Mouse (Mus musculus): ENCODE measurements around the gene Cry2. TPM values are rescaled to one million over a fixed set of nuclear protein-coding genes. Genes with fewer than 3 reads are reported as not detected.

The Cry2 gene
- polyA plus RNA-seq, 1 experiment from 2014 or later: 19.0 TPM

- peaks cover 47% of the 10 kb centered on the region for H3K36me3 ChIP-seq
- no peak for ATAC-seq (ENCODE audit: extremely low read depth, insufficient number of reproducible peaks, low FRiP score, low TSS enrichment)
These were observed 48.5 kb downstream of the Cry2 start for GRCm38 (mm10) chr2:92385113-92386051.

DNA sequence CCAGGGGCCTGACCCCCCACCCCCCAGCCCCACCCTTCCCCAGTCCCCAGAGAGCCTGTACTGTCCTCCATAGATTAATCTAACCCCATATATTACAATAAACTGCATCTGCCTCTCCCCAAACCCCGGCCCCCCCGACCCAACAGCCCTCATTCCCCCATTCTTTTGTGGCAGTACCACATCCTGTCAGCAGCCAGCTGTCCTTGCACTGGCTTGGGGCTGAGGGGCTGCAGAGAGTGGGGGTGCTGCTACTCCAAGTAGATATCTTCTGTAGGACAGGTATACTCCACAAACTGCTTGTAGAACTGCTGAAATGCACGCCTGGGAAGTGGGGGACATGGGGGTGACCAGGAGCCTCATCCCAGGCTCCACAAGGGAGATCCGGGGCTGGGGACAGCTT is 49.7 kb downstream of the Cry2 start:
- H3K36me3 ChIP-seq: peaks cover 60% of the 10 kb centered on the region
- H3K9me3 ChIP-seq: no peaks in the 10 kb centered on the region
- no peak overlapping the region for H3K27ac ChIP-seq (replicated peaks)
- no peak overlapping the region for H3K4me2 ChIP-seq
- 73% methylated on average over 4 of the region's 4 CpGs for WGBS
- peaks cover 24% of the 10 kb centered on the region for H3K27me3 ChIP-seq (replicated peaks)
- no peak for ATAC-seq (ENCODE audit: extremely low read depth, insufficient number of reproducible peaks, low FRiP score, low TSS enrichment)
- H3K4me1 ChIP-seq: peaks cover 12% of the 10 kb centered on the region
- no peak overlapping the region for H3K4me3 ChIP-seq
- H3K9ac ChIP-seq: no peak overlapping the region

More at GRCm38 (mm10) chr2:92385113-92386051, 48.5 kb downstream of the Cry2 start:
- H3K4me2 ChIP-seq: no peak overlapping the region
- WGBS: 62% methylated on average over 22 of the region's 22 CpGs
- H3K4me3 ChIP-seq: no peak overlapping the region
- no peak overlapping the region for H3K27ac ChIP-seq (replicated peaks)
- H3K9me3 ChIP-seq: no peaks in the 10 kb centered on the region
- H3K9ac ChIP-seq: no peak overlapping the region
- peaks cover 28% of the 10 kb centered on the region for H3K27me3 ChIP-seq (replicated peaks)
- peaks cover 25% of the 10 kb centered on the region for H3K4me1 ChIP-seq

- no peak overlapping the region for H3K9ac ChIP-seq
- no peaks in the 10 kb centered on the region for H3K4me1 ChIP-seq
- peaks cover 73% of the 10 kb centered on the region for H3K36me3 ChIP-seq
- peaks cover 13% of the 10 kb centered on the region for H3K27me3 ChIP-seq (replicated peaks)
- no peak overlapping the region for H3K27ac ChIP-seq (replicated peaks)
- no peak overlapping the region for H3K4me2 ChIP-seq
- no peaks in the 10 kb centered on the region for H3K9me3 ChIP-seq
- H3K4me3 ChIP-seq: no peak overlapping the region
- 77% methylated on average over 4 of the region's 4 CpGs for WGBS
- ATAC-seq (ENCODE audit: extremely low read depth, insufficient number of reproducible peaks, low FRiP score, low TSS enrichment): no peak
These were observed 51.1 kb downstream of the Cry2 start for GRCm38 (mm10) chr2:92382759-92383158.

DNA sequence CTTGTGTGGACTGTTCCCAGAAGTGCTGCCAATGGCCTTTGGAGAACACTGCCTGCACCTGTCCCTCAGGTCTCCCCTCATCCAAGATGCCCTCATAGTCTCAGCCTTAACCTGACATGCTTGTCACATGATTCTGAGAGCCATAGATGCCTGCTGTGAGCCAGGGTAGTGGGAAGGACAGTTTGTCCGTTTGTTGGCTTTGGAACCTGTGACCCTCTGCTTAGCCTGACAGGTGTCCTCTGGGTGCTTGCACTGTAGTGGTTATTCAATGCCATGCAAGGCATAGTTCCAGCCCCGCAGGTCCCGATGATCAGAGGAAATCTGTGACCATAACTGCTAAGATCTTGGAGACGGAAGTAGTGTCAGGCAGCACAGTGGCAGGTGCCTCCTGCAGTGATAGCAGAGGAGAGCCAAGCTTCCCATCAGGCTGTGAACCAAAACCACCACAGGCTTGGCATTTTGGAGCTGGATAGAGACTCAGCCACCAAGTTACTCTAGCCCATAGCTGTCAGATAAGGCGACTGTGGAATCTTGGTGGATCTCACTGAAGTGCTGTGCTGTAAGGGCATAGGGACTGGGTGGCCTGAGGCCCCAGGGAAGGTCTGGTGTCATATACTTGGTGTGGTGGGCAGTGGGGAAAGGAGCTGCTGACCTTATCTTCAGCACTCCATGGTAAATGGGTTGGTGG is 51.8 kb downstream of the Cry2 start, which contains the start of gene 1700029I15Rik:
Gene 1700029I15Rik (plus strand): TSS at position 638 of the 688 bp plus-strand sequence.
- Histone ChIP-seq H3K27me3 (replicated peaks) (peaks cover 6% of the 10 kb centered on the region), H3K4me3 (no peak within 1 kb of the TSS), H3K9me3 (no peaks in the 10 kb centered on the region), H3K36me3 (peaks cover 80% of the 10 kb centered on the region), H3K9ac (no peak within 1 kb of the TSS), H3K4me2 (no peak within 1 kb of the TSS), H3K27ac (replicated peaks) (no peak within 1 kb of the TSS), H3K4me1 (no peaks in the 10 kb centered on the region)
- no peak for ATAC-seq (ENCODE audit: extremely low read depth, insufficient number of reproducible peaks, low FRiP score, low TSS enrichment)
- 75% methylated on average over 5 of the region's 5 CpGs for WGBS

- peaks cover 4% of the 10 kb centered on the region for H3K4me1 ChIP-seq
- H3K9ac ChIP-seq: no peak overlapping the region
- H3K4me2 ChIP-seq: no peak overlapping the region
- 74% methylated on average over 5 of the region's 5 CpGs for WGBS
- no peak overlapping the region for H3K27ac ChIP-seq (replicated peaks)
- no peak for ATAC-seq (ENCODE audit: extremely low read depth, insufficient number of reproducible peaks, low FRiP score, low TSS enrichment)
- no peaks in the 10 kb centered on the region for H3K27me3 ChIP-seq (replicated peaks)
- H3K9me3 ChIP-seq: no peaks in the 10 kb centered on the region
- H3K4me3 ChIP-seq: no peak overlapping the region
- H3K36me3 ChIP-seq: peaks cover 78% of the 10 kb centered on the region
These were observed 52.7 kb downstream of the Cry2 start for GRCm38 (mm10) chr2:92381161-92381560.

DNA sequence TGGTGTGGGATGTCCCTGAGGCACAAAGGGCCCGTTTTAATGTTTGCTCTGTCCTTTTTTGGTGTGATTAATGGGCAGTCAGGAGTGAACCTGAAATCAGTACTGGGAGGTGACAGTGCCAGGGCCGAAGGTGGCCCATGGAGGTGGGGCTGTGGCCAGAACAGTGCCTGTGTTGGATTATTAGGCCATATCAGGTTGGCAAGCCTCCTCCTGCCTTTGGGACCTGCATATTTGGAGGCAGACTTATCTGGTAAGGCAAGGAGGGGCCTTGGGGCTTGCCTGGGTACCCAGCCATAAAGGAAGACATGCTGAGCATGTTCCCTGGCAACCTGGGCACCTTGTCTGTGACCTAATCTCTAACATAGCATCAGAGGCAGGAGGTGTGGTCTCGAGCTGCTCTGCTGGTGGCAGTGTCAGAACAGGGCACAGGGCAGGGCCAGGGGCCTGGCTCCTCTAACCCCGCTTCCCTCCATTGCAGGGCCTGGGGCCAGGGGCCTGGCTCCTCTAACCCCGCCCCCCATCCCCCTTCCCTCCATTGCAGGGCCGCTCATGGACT is 53.3 kb downstream of the Cry2 start:
- H3K9ac ChIP-seq: no peak overlapping the region
- peaks cover 10% of the 10 kb centered on the region for H3K4me1 ChIP-seq
- no peak overlapping the region for H3K4me3 ChIP-seq
- no peaks in the 10 kb centered on the region for H3K9me3 ChIP-seq
- H3K4me2 ChIP-seq: no peak overlapping the region
- 77% methylated on average over 6 of the region's 6 CpGs for WGBS
- H3K27ac ChIP-seq (replicated peaks): no peak overlapping the region
- H3K36me3 ChIP-seq: peaks cover 72% of the 10 kb centered on the region
- H3K27me3 ChIP-seq (replicated peaks): no peaks in the 10 kb centered on the region
- ATAC-seq (ENCODE audit: extremely low read depth, insufficient number of reproducible peaks, low FRiP score, low TSS enrichment): no peak

GRCm38 (mm10) chr2:92379783-92380494 is 53.9 kb downstream of the Cry2 start:
- H3K9me3 ChIP-seq: no peaks in the 10 kb centered on the region
- no peak overlapping the region for H3K9ac ChIP-seq
- no peak overlapping the region for H3K4me3 ChIP-seq
- H3K36me3 ChIP-seq: peaks cover 68% of the 10 kb centered on the region
- H3K27ac ChIP-seq (replicated peaks): no peak overlapping the region
- no peaks in the 10 kb centered on the region for H3K27me3 ChIP-seq (replicated peaks)
- no peak for ATAC-seq (ENCODE audit: extremely low read depth, insufficient number of reproducible peaks, low FRiP score, low TSS enrichment)
- H3K4me2 ChIP-seq: no peak overlapping the region
- WGBS: 76% methylated on average over 17 of the region's 17 CpGs
- peaks cover 10% of the 10 kb centered on the region for H3K4me1 ChIP-seq

GRCm38 (mm10) chr2:92377320-92377719 is 56.5 kb downstream of the Cry2 start:
- Histone ChIP-seq H3K9ac (no peak overlapping the region), H3K27ac (replicated peaks) (no peak overlapping the region), H3K4me3 (no peak overlapping the region), H3K4me2 (no peak overlapping the region), H3K27me3 (replicated peaks) (peaks cover 16% of the 10 kb centered on the region), H3K36me3 (peaks cover 54% of the 10 kb centered on the region), H3K4me1 (peaks cover 18% of the 10 kb centered on the region), H3K9me3 (no peaks in the 10 kb centered on the region)
- 84% methylated on average over 7 of the region's 7 CpGs for WGBS
- no peak for ATAC-seq (ENCODE audit: extremely low read depth, insufficient number of reproducible peaks, low FRiP score, low TSS enrichment)

DNA sequence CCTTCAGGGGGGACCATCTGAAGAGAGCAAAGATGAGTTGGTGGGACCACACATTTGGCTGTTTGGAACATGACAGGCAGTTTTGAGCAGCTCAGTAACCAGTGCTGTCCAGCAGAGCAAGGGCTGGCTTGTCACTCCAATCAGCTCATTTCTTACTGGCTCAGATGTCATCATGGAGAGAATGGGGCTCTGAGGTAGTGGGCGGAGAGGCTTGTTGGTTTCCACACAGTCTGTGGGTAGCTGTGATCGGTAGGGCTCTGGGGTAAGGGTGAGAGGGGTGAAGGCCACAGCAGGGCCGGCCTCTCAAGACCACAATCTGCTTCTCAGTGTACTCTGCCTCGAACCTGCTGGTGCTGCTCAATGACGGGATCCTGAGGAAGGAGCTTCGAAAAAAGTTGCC is 57.5 kb downstream of the Cry2 start:
- Histone ChIP-seq H3K4me1 (peaks cover 27% of the 10 kb centered on the region), H3K27ac (replicated peaks) (no peak overlapping the region), H3K9ac (peak overlapping the region; percentile 88), H3K27me3 (replicated peaks) (peaks cover 26% of the 10 kb centered on the region), H3K36me3 (peaks cover 44% of the 10 kb centered on the region), H3K9me3 (no peaks in the 10 kb centered on the region), H3K4me3 (peak overlapping the region; percentile 75), H3K4me2 (peak overlapping the region; percentile 86)
- WGBS: 77% methylated on average over 6 of the region's 6 CpGs
- no peak for ATAC-seq (ENCODE audit: extremely low read depth, insufficient number of reproducible peaks, low FRiP score, low TSS enrichment)

DNA sequence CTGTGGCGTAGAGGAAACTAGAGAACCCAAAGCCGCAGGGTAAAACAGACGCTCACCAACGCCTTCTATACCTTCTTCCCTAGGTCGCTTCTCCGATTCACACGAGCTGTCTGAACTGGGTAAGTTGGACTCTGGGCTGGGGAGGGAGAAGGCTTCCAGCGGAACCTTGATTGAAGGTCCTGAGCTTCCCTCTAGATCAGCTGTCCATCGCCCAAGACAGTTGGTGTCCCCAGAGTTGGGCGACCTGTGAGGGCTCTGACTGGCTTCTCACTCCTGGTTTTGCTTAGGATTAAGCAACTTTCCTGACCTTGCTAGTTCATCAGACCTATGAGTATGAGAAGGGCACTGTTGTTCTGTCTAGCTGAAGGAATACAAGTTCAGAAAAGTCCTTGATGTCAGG is 58.1 kb downstream of the Cry2 start:
- no peak for ATAC-seq (ENCODE audit: extremely low read depth, insufficient number of reproducible peaks, low FRiP score, low TSS enrichment)
- peaks cover 33% of the 10 kb centered on the region for H3K4me1 ChIP-seq
- WGBS: 14% methylated on average over 10 of the region's 10 CpGs

More for the DNA sequence above, 58.1 kb downstream of the Cry2 start:
- H3K9ac ChIP-seq: peak overlapping the region; percentile 88
- no peaks in the 10 kb centered on the region for H3K9me3 ChIP-seq
- peaks cover 31% of the 10 kb centered on the region for H3K27me3 ChIP-seq (replicated peaks)
- peak overlapping the region; percentile 75 for H3K4me3 ChIP-seq
- peaks cover 39% of the 10 kb centered on the region for H3K36me3 ChIP-seq
- peak overlapping the region; percentile 86 for H3K4me2 ChIP-seq
- H3K27ac ChIP-seq (replicated peaks): peak overlapping the region; percentile 78

Measured in heart, embryonic 13.5 days (tissue).